Mouse (Mus musculus) forebrain, embryonic 12.5 days (tissue): Measurements from ENCODE around the gene Taf12. TPM values are rescaled to one million over a fixed set of nuclear protein-coding genes. Genes with fewer than 3 reads are reported as not detected.

ENCODE experiments used
- ATAC-seq: fragments of 200-750 bp; cut with Nextera tagmentation; 2 replicates; pipeline ENCODE4 v1.8.0; 2017; ENCODE audit warnings: moderate TSS enrichment; ENCODE audit not compliant: low FRiP score
- H3K27ac ChIP-seq: fragments of 300-500 bp; sonication (generic); 2 replicates; pipeline ENCODE4 v1.5.1; 2016; ENCODE audit warnings: mild to moderate bottlenecking
- H3K27me3 ChIP-seq: fragments of 300-500 bp; sonication (generic); 2 replicates; pipeline ENCODE4 v1.6.1; 2016; ENCODE audit warnings: mild to moderate bottlenecking
- H3K36me3 ChIP-seq: fragments of 300-500 bp; sonication (generic); replicated peaks from 2 replicates; pipeline ENCODE4 v1.6.1; 2016; ENCODE audit warnings: mild to moderate bottlenecking
- H3K4me1 ChIP-seq: fragments of 300-500 bp; sonication (generic); 2 replicates; pipeline ENCODE4 v1.6.1; 2016
- H3K4me2 ChIP-seq: fragments of 300-500 bp; sonication (generic); 2 replicates; pipeline ENCODE4 v1.6.1; 2016; ENCODE audit warnings: mild to moderate bottlenecking, moderate library complexity
- H3K4me3 ChIP-seq: fragments of 300-500 bp; sonication (generic); replicated peaks from 2 replicates; pipeline ENCODE4 v1.5.1; 2016; ENCODE audit warnings: mild to moderate bottlenecking
- H3K9ac ChIP-seq: fragments of 300-500 bp; sonication (generic); 2 replicates; pipeline ENCODE4 v1.6.1; 2016; ENCODE audit warnings: mild to moderate bottlenecking
- H3K9me3 ChIP-seq: fragments of 300-500 bp; sonication (generic); 2 replicates; pipeline ENCODE4 v1.6.1; 2016
- WGBS: fragments of 180-500 bp; shearing (Covaris S2); methylation state at CpG from one replicate; pipeline ENCODE4 v1.1.7; 2016; 5-methylcytosine and 5-hydroxymethylcytosine counted together
- polyA plus RNA-seq: library from polyadenylated mRNA; unstranded; fragments of >200 nt; fragmentation: Nextera tagmentation; extraction: Ambion mirVana; gene quantifications from 2 replicates; pipeline ENCODE4 v1.2.1, GENCODE M21; 2016

Taf12 gene
- polyA plus RNA-seq, 1 experiment from 2014 or later = 61.0 TPM

DNA sequence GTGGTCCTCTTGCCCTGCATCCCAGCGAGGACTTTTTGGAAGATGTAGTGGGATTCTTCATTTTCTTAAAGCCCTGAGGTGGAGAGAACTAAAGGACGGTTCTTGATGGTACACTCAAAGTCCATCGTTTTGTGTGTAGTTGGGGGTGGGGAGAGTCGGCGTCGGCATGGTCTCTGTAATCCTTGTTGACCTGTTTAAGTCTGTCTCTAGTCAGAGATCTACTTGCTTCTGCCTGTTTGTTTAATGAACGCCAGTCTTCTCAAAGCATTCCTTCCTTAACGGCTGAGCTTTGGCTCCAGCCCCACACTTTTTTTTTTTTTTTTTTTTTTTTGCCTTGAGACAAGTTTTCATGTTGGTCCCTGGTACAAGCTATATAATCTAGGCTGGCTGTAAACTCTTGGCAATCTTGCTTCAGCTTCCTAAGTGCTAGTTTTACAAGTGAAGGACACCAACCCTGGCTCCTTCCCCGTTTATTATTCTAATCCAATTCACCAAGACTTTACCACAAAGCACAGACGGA lies 55.7 kb downstream of the Taf12 start:
- no peak for ATAC-seq
- Histone ChIP-seq H3K4me3 (peak overlapping the region; percentile 75), H3K9ac (peak overlapping the region; percentile 87), H3K27me3 (no peaks in the 10 kb centered on the region), H3K9me3 (no peaks in the 10 kb centered on the region), H3K4me2 (peak overlapping the region; percentile 76), H3K4me1 (peaks cover 11% of the 10 kb centered on the region), H3K27ac (peak overlapping the region; percentile 85), H3K36me3 (peaks cover 46% of the 10 kb centered on the region)
- 6% methylated on average over 10 of the region's 10 CpGs for WGBS

DNA sequence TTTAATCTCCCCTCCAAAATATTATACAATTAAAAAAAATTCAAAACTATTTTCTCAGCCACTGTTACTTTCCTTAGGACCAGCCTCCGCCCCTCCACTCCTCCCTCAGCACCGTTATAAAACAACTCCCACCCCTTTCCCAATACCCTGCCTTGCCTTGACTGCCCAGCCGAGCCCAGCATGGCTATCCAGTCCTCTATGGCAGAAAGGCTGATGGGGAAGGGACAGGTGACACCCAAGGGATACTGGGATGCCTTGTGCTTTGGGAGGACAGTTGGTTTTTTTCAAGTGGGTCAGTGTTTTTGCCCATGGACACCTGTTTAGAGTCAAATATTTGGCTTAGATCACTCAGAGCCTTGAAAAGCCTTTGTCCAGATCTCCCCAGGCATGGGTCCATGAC lies 57.8 kb downstream of the Taf12 start:
- H3K27me3 ChIP-seq = no peaks in the 10 kb centered on the region
- peaks cover 11% of the 10 kb centered on the region for H3K4me1 ChIP-seq
- 86% methylated on average over 3 of the region's 3 CpGs for WGBS
- no peak overlapping the region for H3K27ac ChIP-seq
- ATAC-seq = no peak
- H3K4me3 ChIP-seq = no peak overlapping the region
- H3K36me3 ChIP-seq = peaks cover 51% of the 10 kb centered on the region
- H3K9ac ChIP-seq = no peak overlapping the region
- H3K9me3 ChIP-seq = no peaks in the 10 kb centered on the region
- H3K4me2 ChIP-seq = no peak overlapping the region

DNA sequence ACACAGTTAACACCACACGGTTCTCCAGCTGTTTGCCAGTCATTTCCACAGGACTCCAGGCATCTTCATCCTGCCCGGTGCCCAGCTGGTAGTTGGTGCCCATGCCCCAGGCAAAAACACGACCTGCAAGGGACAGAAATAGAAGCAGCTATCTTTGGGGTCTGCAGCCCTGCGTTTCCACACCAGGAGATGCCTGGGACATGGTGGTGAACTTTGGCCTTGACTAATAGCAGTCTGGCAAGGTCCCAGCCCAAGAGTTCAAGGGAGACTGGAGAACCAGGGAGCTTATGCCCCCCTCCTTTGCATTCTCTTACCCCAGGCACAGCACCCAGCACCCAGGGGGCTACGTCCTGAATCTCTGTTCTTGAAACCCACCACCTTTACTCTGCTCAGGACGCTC lies 58.7 kb downstream of the Taf12 start:
- WGBS = 90% methylated on average over 6 of the region's 6 CpGs
- H3K4me1 ChIP-seq = peaks cover 10% of the 10 kb centered on the region
- no peak overlapping the region for H3K9ac ChIP-seq
- no peak overlapping the region for H3K4me2 ChIP-seq
- no peak overlapping the region for H3K4me3 ChIP-seq
- no peak for ATAC-seq
- no peaks in the 10 kb centered on the region for H3K9me3 ChIP-seq
- H3K27me3 ChIP-seq = no peaks in the 10 kb centered on the region
- H3K36me3 ChIP-seq = peaks cover 60% of the 10 kb centered on the region
- no peak overlapping the region for H3K27ac ChIP-seq

DNA sequence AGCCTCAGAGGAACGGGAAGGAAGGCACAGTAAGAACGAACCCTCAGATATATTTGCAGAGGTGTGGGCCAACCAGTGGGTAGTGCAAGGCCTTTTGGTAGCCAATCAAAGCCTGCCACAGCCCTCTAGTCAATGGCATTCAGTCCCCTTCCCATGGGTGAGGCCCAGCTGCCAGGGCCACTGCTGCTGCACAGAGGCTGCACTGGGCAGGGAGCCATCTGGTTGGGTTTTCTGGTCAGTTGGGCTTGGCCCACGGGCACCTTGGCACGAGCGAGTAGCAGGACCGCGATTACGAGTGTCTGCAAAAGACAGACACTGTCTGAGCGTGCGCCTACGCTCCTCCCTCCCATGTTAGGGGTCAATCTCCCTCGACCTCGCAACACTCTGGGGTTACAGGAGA lies 64.8 kb downstream of the Taf12 start:
- Histone ChIP-seq H3K36me3 (peaks cover 63% of the 10 kb centered on the region), H3K4me3 (no peak overlapping the region), H3K4me2 (no peak overlapping the region), H3K27me3 (no peaks in the 10 kb centered on the region), H3K4me1 (peaks cover 10% of the 10 kb centered on the region), H3K9me3 (no peaks in the 10 kb centered on the region), H3K9ac (no peak overlapping the region), H3K27ac (no peak overlapping the region)
- 95% methylated on average over 13 of the region's 13 CpGs for WGBS
- ATAC-seq = no peak

DNA sequence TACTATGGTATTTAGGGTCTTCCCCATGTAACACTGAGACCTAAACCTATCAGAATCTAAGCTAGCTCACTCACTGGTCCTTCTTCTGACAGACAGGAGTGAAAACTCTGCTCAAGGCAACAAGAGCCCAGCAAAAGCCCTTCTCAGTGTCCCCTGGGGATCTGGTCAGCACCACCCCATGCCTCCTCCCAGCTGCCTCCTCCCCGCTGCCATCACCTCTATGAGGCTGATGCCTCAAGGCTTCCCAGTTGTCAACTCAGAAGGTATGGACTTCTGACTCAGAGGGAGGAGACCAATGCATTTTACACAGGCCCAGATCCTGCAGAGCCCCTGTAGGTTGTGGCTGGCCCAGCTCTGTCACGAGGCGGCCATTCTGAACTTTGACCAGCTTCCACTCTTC lies 67.3 kb downstream of the Taf12 start:
- Histone ChIP-seq H3K9me3 (no peaks in the 10 kb centered on the region), H3K4me2 (no peak overlapping the region), H3K9ac (no peak overlapping the region), H3K27ac (no peak overlapping the region), H3K4me3 (no peak overlapping the region), H3K36me3 (peaks cover 40% of the 10 kb centered on the region), H3K27me3 (no peaks in the 10 kb centered on the region), H3K4me1 (peaks cover 21% of the 10 kb centered on the region)
- WGBS = 93% methylated on average over 3 of the region's 3 CpGs
- no peak for ATAC-seq

DNA sequence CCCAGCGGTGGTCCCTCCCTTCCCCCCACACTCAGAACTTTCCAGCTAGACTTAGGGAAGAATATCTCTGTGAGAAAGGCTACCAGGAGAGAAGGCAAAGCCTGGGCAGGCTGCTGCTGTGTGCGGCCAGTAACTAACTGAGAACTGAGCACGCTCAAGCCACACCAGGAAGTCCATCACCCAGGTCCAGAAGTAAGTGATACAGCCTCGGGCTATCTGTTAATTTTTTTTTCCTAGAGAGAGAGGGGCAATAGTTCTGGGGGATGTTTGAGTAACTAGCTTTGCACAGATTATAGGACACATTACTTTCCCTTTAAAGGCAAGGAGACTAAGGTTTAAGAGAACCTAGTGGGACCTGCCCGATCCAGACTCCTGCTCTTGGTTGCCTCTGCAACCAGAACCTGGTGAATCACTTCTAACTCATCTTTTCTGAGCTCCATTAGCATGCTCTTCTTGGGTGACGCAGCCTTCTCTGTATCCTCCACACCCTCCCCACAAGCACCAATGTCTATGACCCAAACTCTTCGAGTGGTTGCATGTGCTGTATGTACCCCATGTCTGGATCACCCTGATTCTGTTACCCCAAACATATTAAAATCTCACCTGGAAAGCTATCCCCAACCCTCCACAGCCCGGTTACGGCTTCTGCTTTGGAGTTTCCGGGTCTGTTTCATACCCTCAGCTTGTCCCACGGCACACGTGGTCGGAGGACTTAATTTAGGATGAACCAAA lies 70.4 kb downstream of the Taf12 start:
- peak overlapping the region; percentile 89 for H3K9ac ChIP-seq
- H3K4me2 ChIP-seq = peak overlapping the region; percentile 85
- 11% methylated on average over 13 of the region's 13 CpGs for WGBS
- peaks cover 12% of the 10 kb centered on the region for H3K36me3 ChIP-seq
- H3K9me3 ChIP-seq = no peaks in the 10 kb centered on the region
- ATAC-seq = peak; percentile 18; the same call in 1 of the 2 replicates
- H3K4me1 ChIP-seq = peaks cover 24% of the 10 kb centered on the region
- H3K4me3 ChIP-seq = peak overlapping the region; percentile 78
- H3K27ac ChIP-seq = no peak overlapping the region
- no peaks in the 10 kb centered on the region for H3K27me3 ChIP-seq

Other genes starting within 250 kb of the Taf12 start
- gene Gm10300, start 199.7 kb upstream of the Taf12 start, polyA plus RNA-seq = 0.08 TPM in 1 of 2 replicates, not detected in the other
- gene Epb41, start 199.1 kb upstream of the Taf12 start, polyA plus RNA-seq = 136 and 158 TPM in 2 replicates
- 0.06 and 0.15 TPM in 2 replicates for gene Oprd1, start 129.9 kb upstream of the Taf12 start, polyA plus RNA-seq
- 152 and 166 TPM in 2 replicates for gene Ythdf2, start 62.1 kb upstream of the Taf12 start, polyA plus RNA-seq
- gene Gmeb1, start 12.8 kb upstream of the Taf12 start, polyA plus RNA-seq = 46.3 and 47.8 TPM in 2 replicates
- gene Rab42, start 29.0 kb downstream of the Taf12 start, polyA plus RNA-seq = 0.78 and 0.82 TPM in 2 replicates
- 77.8 and 88.3 TPM in 2 replicates for gene Trnau1ap, start 55.2 kb downstream of the Taf12 start, polyA plus RNA-seq
- gene Rcc1, start 79.2 kb downstream of the Taf12 start, polyA plus RNA-seq = 103 and 109 TPM in 2 replicates
- 22.3 and 26.3 TPM in 2 replicates for gene Phactr4, start 148.1 kb downstream of the Taf12 start, polyA plus RNA-seq
- gene Med18, start 189.5 kb downstream of the Taf12 start, polyA plus RNA-seq = 21.0 and 25.5 TPM in 2 replicates
- gene Sesn2, start 236.1 kb downstream of the Taf12 start, polyA plus RNA-seq = 7.6 and 11.3 TPM in 2 replicates